Mouse (Mus musculus) megakaryocyte-erythroid progenitor cell, adult 5-6 weeks (primary cell): ENCODE results near the gene Coro1b. TPM values are rescaled to one million over a fixed set of nuclear protein-coding genes. Genes with fewer than 3 reads are reported as not detected.

Experiments
- ATAC-seq: replicated peaks from 2 replicates; pipeline ENCODE4 v1.8.0; 2016; ENCODE audit warnings: mild to moderate bottlenecking, inconsistent platforms; ENCODE audit not compliant: severe bottlenecking, poor library complexity, low FRiP score, low TSS enrichment
- total RNA-seq, 2 experiments: library from RNA; stranded (forward) in 1 of 2; stranded (reverse) in 1 of 2; fragments of 200-1000, 215-1000 nt in 1 of 2; fragments of >200 nt in 1 of 2; fragmentation: Nextera tagmentation in 1 of 2; gene quantifications; 2 replicates each; pipeline ENCODE4 v1.2.3; 2014 to 2017

The Coro1b gene
- total RNA-seq, 2 experiments from 2014 or later, result 97.1 to 123 TPM

GRCm38 (mm10) chr19:4180411-4180810, 32.0 kb downstream of the Coro1b start:
- ATAC-seq, result no peak

GRCm38 (mm10) chr19:4181892-4182291, 33.5 kb downstream of the Coro1b start:
- ATAC-seq, result peak; percentile 40; the same call in 1 of the 2 replicates

- no peak for ATAC-seq
Observed at GRCm38 (mm10) chr19:4183689-4184088, 35.3 kb downstream of the Coro1b start.

- 0 out of 2 replicates have a peak, but pooled peaks have one; percentile 38 for ATAC-seq
Observed at GRCm38 (mm10) chr19:4184976-4185975, 36.9 kb downstream of the Coro1b start.

- ATAC-seq, result no peak
Observed at GRCm38 (mm10) chr19:4187303-4187702, 38.9 kb downstream of the Coro1b start.

- ATAC-seq, result no peak
Observed at GRCm38 (mm10) chr19:4189051-4189620, 40.7 kb downstream of the Coro1b start.

GRCm38 (mm10) chr19:4190831-4191334, 42.5 kb downstream of the Coro1b start, which contains the start of gene Tbc1d10c:
Gene Tbc1d10c, minus strand, starts transcription at chr19:4191284.
- no peak for ATAC-seq

- ATAC-seq, result peak; percentile 87
Observed at GRCm38 (mm10) chr19:4191528-4192250, 43.3 kb downstream of the Coro1b start, which contains the start of gene Ppp1ca. Gene Ppp1ca, plus strand, starts transcription at chr19:4192065.

GRCm38 (mm10) chr19:4192251-4192985, 44.0 kb downstream of the Coro1b start:
- ATAC-seq, result no peak

- ATAC-seq, result no peak
Observed at GRCm38 (mm10) chr19:4193129-4193528, 44.7 kb downstream of the Coro1b start.

- ATAC-seq, result no peak
Observed at GRCm38 (mm10) chr19:4194021-4194724, 45.8 kb downstream of the Coro1b start.

- ATAC-seq, result no peak
Observed at GRCm38 (mm10) chr19:4194776-4195650, 46.6 kb downstream of the Coro1b start.

- ATAC-seq, result no peak
Observed at GRCm38 (mm10) chr19:4196048-4196447, 47.6 kb downstream of the Coro1b start.

GRCm38 (mm10) chr19:4196548-4196947, 48.1 kb downstream of the Coro1b start:
- ATAC-seq, result no peak

GRCm38 (mm10) chr19:4197180-4197579, 48.8 kb downstream of the Coro1b start:
- ATAC-seq, result no peak

- ATAC-seq, result peak; percentile 84
Observed at GRCm38 (mm10) chr19:4201291-4201909, 53.0 kb downstream of the Coro1b start, which contains the start of gene Rad9a. Gene Rad9a, minus strand, starts transcription at chr19:4201662.

GRCm38 (mm10) chr19:4202149-4202548, 53.7 kb downstream of the Coro1b start:
- no peak for ATAC-seq
